Mouse (Mus musculus): ENCODE measurements around the gene Papola.
"Not testable (repeated sequence)": the region's sequence is repeated elsewhere in the genome, so short reads cannot be mapped to it uniquely, and the experiment has no call there.

Papola gene

DNA sequence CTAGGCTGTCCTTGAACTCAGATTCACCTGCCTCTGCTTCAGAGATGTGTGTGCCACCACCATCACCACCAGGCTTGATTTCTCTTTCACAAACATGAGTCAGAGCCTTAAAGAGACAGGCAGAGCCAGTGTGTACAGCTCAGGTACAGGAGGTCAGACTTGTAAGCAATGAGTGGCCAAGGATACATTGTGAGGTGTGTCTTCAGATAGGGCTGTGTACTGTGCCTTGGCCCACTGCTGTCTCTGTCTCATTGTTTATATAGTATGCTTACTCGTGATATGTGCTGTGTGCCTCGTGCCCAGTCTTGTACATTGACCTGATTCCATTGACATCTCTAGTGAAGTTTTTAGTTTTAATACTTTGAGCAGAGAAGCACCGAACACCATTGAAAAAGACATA lies 21.3 kb downstream of the Papola start:
- DNase-seq (ENCODE audit: low spot score), result no peak

DNA sequence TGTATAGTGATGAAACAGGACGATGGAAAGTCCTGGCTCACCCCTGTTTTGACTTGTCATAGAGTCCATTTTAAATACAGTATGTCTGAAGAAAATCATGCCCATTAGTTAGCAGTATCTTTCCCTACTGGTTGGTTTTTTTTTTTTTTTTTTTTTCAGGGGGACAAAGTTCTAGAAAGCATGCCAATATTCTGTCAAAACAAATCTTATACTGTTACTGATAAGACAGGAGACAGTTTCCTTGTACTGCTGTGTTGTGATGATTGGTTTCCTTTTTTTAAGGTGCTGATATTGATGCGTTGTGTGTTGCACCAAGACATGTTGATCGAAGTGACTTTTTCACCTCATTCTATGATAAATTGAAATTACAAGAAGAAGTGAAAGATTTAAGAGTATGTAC lies 21.7 kb downstream of the Papola start:
- DNase-seq (ENCODE audit: low spot score), result no peak

DNA sequence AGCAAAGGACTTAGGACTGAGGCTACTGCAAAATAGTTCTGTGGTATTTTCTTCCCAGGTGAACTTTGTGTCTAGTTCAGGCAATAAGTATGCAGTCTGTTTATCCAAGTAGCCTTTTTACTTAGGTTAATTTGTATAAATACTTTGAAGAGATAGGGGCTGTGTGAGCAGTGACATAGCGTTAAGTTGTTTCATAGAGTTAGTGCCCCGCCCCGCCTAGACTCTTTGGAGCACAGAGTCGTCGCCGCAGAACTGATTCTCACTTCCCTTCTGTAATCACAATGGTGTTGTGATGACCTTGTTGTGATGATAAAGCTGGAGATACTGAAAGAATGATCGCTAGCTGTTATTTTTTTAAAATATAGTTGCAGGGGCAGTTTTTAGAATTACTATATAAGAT lies 22.9 kb downstream of the Papola start:
- no peak for DNase-seq (ENCODE audit: low spot score)

DNA sequence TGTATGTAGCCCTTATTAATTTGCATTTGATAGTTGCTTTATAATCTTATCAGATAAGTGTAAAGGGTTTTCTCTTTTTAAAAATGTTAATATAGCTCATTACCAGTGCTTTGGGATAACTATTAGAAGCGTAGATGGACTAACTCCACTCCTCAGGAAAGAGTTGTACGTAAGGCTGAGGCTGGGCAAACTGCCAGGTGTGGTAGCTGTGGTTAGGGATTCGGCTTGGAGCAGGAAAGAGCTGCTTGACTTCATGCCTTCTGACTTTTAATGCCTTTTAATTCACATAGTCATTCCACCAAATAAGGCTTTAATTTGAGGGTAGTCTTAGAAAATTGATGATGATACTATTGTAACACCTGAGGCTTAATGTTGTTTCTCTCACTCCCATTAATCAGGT lies 24.5 kb downstream of the Papola start:
- no peak for DNase-seq (ENCODE audit: low spot score)

- no peak for DNase-seq (ENCODE audit: low spot score)
These were observed 26.1 kb downstream of the Papola start for GRCm38 (mm10) chr12:105810608-105811007.

DNA sequence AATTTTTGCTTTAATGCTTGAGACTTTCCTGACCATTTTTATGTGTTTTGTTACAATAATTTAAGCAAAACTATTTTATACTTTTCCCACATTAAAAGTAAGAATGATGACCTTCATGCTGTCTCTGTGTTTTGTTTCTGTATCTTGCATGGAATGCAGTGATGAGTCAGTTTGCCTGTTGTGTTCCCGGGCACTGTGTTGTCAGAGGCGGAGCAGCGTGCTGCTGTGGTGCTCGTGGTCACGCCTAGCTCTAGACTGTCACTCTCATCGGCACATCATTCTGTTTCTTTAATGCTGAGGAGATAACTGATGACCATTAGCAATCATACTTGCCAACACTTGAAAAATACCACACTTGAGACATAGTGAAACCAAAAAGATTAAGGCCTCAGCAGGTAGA lies 29.5 kb downstream of the Papola start:
- DNase-seq (ENCODE audit: low spot score), result no peak

- DNase-seq (ENCODE audit: low spot score), result no peak
These were observed 39.0 kb downstream of the Papola start for GRCm38 (mm10) chr12:105823472-105823871.

- no peak for DNase-seq (ENCODE audit: low spot score)
These were observed 40.2 kb downstream of the Papola start for GRCm38 (mm10) chr12:105824743-105825142.

- no peak for DNase-seq (ENCODE audit: low spot score)
These were observed 40.8 kb downstream of the Papola start for GRCm38 (mm10) chr12:105825266-105825665.

GRCm38 (mm10) chr12:105832541-105832940 lies 48.0 kb downstream of the Papola start:
- no peak for DNase-seq (ENCODE audit: low spot score)

DNA sequence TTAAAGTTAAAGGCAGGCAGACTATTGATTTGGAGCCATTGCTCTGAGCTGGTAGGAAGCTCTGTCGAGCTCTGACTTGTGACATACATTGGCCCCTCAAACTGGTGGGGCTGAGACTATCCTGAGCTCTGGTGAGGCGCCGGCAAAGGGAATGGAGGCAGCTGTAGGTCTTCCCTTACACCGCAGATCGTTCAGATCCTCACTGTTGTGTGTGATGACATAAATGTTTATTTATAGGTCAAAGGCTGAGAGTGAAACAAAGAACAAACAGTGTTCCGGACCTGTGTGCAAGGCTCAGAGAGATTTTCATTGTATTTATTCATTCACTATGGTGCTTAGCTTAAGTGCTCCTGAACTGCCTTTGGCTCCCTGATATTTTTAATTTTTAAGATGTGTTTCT lies 50.4 kb downstream of the Papola start:
- no peak for DNase-seq (ENCODE audit: low spot score)

DNA sequence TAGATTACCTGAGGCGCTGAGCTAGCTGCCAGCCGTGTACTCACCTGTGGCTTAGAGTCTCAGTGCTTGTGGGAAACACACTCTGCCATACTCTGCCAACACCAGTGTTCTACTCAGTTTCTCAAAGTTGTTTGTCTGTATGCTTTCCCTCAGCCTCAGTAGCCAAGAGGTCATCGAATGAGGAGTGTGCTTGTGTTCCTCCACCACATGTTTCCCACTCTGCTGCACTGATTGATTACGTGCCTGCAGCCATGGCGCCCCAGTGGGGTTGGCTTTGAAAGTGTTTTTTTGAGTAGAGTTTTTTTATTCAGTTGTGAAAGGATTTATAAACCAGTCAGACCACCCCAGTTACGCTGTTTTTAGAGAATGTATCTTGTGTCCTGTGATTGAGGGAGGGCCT lies 51.1 kb downstream of the Papola start:
- DNase-seq (ENCODE audit: low spot score), result no peak

- DNase-seq (ENCODE audit: low spot score), result no peak
These were observed 51.7 kb downstream of the Papola start for GRCm38 (mm10) chr12:105836196-105836595.

DNA sequence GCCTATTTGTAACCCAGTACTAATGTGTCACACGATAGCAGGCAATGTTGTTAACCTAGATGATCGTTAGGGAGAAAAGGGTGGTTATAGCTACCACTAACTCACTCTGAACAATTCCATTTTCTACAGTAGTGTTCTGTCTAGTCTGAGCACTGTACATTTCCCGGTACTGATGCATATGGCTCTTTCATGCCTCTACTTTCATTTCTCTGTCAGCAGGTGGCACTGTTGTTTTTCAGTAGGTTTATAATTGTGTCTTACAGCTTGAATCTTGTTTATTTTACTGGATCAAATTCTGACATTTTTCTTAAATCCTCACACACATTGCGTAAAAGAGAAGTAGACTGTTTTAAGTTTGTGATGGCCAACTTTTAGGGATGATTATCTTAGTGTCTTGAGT lies 54.6 kb downstream of the Papola start:
- DNase-seq (ENCODE audit: low spot score), result no peak

DNA sequence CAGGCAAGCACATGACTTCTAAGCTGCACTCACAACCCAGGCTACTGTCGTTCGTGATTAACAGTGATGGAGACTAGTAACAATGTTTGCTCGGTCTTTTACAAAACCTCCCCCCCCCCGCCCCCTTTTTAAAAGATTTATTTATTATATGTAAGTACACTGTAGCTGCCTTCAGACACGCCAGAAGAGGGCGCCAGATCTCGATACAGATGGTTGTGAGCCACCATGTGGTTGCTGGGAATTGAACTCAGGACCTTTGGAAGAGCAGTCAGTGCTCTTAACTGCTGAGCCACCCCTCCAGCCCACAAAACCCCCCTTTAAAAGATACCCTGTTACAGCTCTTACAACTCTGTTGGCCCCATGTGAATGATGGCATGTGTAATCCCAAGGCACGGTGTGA lies 56.1 kb downstream of the Papola start:
- DNase-seq (ENCODE audit: low spot score), result not testable (repeated sequence)

GRCm38 (mm10) chr12:105843243-105844005 lies 58.9 kb downstream of the Papola start:
- DNase-seq (ENCODE audit: low spot score), result no peak

DNA sequence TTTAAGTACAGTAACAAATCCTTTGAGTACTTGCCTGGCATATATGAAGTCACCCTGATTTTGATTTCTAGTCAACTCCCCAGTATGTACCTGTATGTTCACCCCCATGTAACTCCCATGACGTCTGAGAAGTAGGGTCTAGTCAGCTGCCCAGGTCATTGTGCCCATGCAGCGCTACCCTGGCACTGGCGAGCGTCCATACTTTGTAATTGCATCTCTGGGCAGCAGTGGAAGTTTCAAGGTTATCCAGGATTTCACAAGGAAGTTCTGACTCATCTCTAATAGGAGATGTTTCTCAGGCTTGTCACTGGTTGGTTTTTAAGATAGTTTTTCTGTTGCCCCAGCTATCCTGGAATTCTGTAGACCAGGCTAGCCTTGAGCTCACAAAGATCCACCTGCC lies 59.9 kb downstream of the Papola start:
- no peak for DNase-seq (ENCODE audit: low spot score)

- DNase-seq (ENCODE audit: low spot score), result no peak
These were observed 64.6 kb downstream of the Papola start for GRCm38 (mm10) chr12:105849102-105849501.

- DNase-seq (ENCODE audit: low spot score), result no peak
These were observed 66.2 kb downstream of the Papola start for GRCm38 (mm10) chr12:105850675-105851074.

DNA sequence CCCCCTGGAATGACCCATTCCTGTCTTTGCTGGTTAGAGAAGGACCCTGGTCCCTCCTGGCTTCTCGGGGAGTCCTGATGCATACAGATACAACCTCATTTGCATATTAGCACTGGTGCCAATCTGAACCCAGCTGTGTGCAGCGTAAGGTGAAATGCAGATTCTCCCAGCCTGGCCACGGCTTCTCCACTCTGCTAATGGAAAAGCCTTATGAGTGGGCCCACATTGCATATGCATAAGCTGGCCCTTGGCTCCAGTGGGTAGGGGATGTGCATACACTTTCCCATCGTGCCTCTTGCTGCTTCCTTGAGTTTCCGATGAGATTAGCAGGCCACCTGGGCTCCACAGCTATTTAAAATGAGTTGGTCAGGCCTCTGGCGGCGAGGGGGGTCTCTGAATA lies 68.3 kb downstream of the Papola start:
- DNase-seq (ENCODE audit: low spot score), result no peak

DNA sequence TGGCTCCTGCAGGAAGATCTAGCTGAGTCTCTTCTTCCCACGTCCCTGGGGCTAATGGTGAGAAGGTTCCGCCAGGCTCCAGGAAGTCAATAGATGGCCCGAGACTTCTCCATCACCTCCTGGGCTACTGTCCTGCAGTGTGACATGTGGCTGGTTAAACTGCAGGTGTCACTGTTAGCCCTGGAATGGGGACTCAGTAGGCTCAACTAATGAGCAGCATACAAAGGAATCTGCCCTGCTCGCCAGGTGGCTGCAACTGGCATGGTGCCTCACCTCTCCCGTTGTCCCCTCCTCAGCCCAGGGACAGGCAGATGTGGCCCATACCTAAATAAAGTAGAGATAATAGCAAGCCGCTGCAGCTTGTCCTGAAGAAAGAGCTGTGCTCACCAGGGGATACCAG lies 70.1 kb downstream of the Papola start:
- DNase-seq (ENCODE audit: low spot score), result no peak

DNA sequence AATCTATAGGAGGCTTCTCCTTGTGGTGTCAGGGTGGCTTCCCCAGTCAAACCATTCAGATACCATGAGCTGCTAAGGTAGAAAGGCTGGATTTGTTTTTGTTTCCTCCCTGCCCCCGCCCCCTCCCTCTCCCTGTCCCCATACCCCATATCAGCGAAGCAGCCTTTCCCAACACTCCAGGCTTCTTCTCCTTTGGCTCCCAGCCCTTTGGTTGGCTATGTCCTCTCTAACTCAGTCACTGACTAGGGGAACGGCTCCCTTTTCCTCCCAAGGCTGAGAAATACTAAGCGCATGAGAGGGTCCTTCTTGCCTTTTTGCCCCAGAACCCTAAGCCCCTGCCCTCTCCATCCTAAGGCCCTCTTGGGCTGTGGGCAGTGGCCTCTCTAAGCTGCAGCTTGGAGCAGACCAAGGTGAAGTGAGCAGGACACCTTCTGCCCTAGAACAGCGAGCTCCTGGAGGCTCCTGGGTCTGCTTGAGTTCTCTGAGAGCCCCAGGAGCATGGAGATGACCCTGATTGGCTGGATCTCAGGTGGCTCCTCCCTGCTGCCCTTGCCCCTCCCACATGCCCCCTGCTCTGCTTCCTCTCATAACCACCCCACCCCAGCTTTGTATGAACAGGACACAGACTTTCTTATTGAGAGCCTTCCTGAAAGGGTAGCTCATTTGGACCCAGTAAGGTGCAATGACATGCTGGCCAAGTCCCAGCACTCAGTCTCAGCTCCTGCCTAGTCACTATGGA lies 73.6 kb downstream of the Papola start:
- no peak for DNase-seq (ENCODE audit: low spot score)

DNA sequence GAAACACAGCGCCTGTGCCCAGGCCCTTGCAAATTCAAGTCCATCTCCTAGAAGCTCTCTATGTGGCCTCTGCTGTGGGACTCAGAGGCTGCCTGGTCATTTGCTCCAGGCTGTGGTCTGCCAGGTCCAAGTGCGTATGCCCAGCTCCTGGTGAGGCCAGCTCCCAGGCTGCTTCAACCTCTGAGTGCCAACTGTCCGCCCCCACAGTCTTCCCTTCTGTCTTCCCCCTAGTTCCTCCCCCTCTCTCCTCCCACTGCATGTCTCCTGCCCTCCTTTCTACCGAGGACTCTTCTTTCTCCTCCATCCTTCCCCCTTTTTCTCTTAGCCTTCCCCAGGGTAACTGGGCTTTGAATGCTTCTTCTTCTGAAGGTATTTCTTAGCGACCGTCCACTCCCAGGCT lies 77.6 kb downstream of the Papola start:
- no peak for DNase-seq (ENCODE audit: low spot score)

- DNase-seq (ENCODE audit: low spot score), result no peak
These were observed 78.1 kb downstream of the Papola start for GRCm38 (mm10) chr12:105862607-105863006.
